Mouse (Mus musculus): ENCODE results near the gene A2m. TPM values are rescaled to one million over a fixed set of nuclear protein-coding genes. Genes with fewer than 3 reads are reported as not detected.

Gene A2m
- polyA plus RNA-seq (2017; shearing (Covaris generic)), result not detected

DNA sequence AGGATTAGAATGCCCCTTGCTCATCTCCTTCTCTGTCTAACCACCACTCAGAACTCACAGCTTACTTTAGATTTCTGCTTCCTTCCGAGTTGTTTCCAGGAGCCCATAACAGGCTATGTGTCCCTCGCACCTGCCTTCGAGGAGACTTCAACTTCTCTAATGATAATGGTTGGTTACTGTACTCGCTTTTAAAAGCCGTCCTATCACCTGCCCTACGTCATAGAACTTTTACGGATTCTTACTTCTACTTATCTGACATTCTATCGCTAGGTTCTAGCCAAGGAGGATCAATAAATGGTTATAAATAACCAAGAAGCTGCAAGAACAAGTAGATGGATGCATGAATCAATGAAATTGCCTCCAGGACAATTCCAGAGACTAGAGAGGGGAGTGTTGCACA, at the start of gene A2m:
Gene A2m (plus strand): TSS at position 301 of the 400 bp plus-strand sequence.

Other genes with a start within 250 kb of the A2m start
- not detected for gene Iqsec3, start 161.7 kb upstream of the A2m start, polyA plus RNA-seq (2017; shearing (Covaris generic))
- not detected for gene Gm7298, start 97.6 kb downstream of the A2m start, polyA plus RNA-seq (2017; shearing (Covaris generic))
- gene Mug1, start 203.2 kb downstream of the A2m start, polyA plus RNA-seq (2017; shearing (Covaris generic)), result not detected